Mouse (Mus musculus) midbrain, embryonic 15.5 days (tissue): ENCODE data around the gene Prss28. TPM values are rescaled to one million over a fixed set of nuclear protein-coding genes. Genes with fewer than 3 reads are reported as not detected.

Source experiments
- ATAC-seq: fragments of 200-750 bp; cut with Nextera tagmentation; replicated peaks from 2 replicates; pipeline ENCODE4 v1.8.0; 2017; ENCODE audit warnings: moderate TSS enrichment
- H3K27ac ChIP-seq: fragments of 300-500 bp; sonication (generic); 2 replicates; pipeline ENCODE4 v1.5.1; 2015; ENCODE audit warnings: mild to moderate bottlenecking, inconsistent platforms
- H3K27me3 ChIP-seq: fragments of 300-500 bp; sonication (generic); replicated peaks from 2 replicates; pipeline ENCODE4 v1.6.1; 2015; ENCODE audit warnings: inconsistent platforms
- H3K36me3 ChIP-seq: fragments of 300-500 bp; sonication (generic); replicated peaks from 2 replicates; pipeline ENCODE4 v1.6.1; 2015; ENCODE audit warnings: inconsistent platforms
- H3K4me1 ChIP-seq: fragments of 300-500 bp; sonication (generic); 2 replicates; pipeline ENCODE4 v1.6.1; 2015; ENCODE audit warnings: inconsistent platforms
- H3K4me2 ChIP-seq: fragments of 300-500 bp; sonication (generic); 2 replicates; pipeline ENCODE4 v1.6.1; 2015; ENCODE audit warnings: inconsistent platforms, mild to moderate bottlenecking, moderate library complexity
- H3K4me3 ChIP-seq: fragments of 300-500 bp; sonication (generic); 2 replicates; pipeline ENCODE4 v1.5.1; 2015; ENCODE audit warnings: mild to moderate bottlenecking, inconsistent platforms
- H3K9ac ChIP-seq: fragments of 300-500 bp; sonication (generic); 2 replicates; pipeline ENCODE4 v1.6.1; 2015; ENCODE audit warnings: mild to moderate bottlenecking, inconsistent platforms
- H3K9me3 ChIP-seq: fragments of 300-500 bp; sonication (generic); 2 replicates; pipeline ENCODE4 v1.6.1; 2016; ENCODE audit warnings: inconsistent platforms
- WGBS: fragments of 180-500 bp; shearing (Covaris S2); methylation state at CpG from one replicate; pipeline ENCODE4 v1.1.7; 2015; ENCODE audit warnings: mixed read lengths; 5-methylcytosine and 5-hydroxymethylcytosine counted together
- polyA plus RNA-seq: library from polyadenylated mRNA; unstranded; fragments of >200 nt; fragmentation: Nextera tagmentation; extraction: Ambion mirVana; gene quantifications from 2 replicates; pipeline ENCODE4 v1.2.1, GENCODE M21; 2015

Gene Prss28
- not detected in 2 replicates for polyA plus RNA-seq

DNA sequence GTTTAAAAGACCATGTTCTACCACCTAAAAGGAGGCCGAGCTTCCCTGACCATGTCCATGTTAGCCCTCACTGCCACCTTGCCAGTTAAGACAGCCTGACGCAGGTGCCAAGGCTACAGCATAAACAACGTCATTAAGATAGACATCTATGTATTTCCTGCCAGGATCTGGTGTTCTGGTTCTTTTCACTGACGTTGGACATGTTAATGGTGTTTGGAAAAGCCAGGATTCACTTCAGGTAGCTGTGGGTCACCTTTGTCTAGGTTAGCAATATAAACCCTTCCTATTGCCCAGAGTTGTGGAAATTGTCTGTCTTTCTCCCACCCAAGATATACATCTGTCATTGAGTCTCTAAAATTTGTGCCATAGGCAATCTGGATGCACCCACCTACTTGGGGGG is at the start of gene Prss28:
Gene Prss28, plus strand, starts transcription at position 301 of the 400 bp plus-strand sequence.
- H3K4me3 ChIP-seq = no peak within 1 kb of the TSS
- 80% methylated on average over 4 of the region's 4 CpGs for WGBS
- no peak for ATAC-seq

DNA sequence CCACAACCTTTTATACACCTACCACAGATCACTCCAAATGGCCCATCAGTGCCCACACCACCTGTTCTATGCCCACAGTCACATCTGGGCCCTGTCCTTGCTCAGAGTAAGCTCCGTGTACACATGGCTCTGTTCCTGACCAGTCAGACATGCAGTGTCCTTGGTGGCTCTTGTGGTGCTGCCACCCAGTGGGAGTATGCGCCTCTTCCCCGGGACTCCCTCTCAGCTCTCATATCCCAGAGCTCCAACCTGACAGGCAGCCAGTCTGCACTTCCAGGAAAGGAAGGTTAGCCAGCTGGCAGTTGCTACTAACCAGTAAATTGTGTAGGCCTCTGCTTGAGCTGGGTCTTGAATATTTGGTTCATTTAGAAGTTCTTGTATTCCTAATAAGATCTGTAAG is 44.0 kb upstream of the Prss28 start:
- Histone ChIP-seq H3K4me2 (no peak overlapping the region), H3K9me3 (no peaks in the 10 kb centered on the region), H3K9ac (no peak overlapping the region), H3K4me3 (no peak overlapping the region), H3K27me3 (no peaks in the 10 kb centered on the region), H3K36me3 (peaks cover 69% of the 10 kb centered on the region), H3K27ac (no peak overlapping the region), H3K4me1 (peaks cover 1% of the 10 kb centered on the region)
- WGBS = 68% methylated on average over 3 of the region's 3 CpGs
- ATAC-seq = no peak

More for the DNA sequence above, at the start of gene Prss28:
- Histone ChIP-seq H3K9ac (no peak within 1 kb of the TSS), H3K27me3 (no peaks in the 10 kb centered on the region), H3K4me2 (no peak within 1 kb of the TSS), H3K27ac (no peak within 1 kb of the TSS), H3K4me1 (no peaks in the 10 kb centered on the region), H3K36me3 (no peaks in the 10 kb centered on the region), H3K9me3 (no peaks in the 10 kb centered on the region)

DNA sequence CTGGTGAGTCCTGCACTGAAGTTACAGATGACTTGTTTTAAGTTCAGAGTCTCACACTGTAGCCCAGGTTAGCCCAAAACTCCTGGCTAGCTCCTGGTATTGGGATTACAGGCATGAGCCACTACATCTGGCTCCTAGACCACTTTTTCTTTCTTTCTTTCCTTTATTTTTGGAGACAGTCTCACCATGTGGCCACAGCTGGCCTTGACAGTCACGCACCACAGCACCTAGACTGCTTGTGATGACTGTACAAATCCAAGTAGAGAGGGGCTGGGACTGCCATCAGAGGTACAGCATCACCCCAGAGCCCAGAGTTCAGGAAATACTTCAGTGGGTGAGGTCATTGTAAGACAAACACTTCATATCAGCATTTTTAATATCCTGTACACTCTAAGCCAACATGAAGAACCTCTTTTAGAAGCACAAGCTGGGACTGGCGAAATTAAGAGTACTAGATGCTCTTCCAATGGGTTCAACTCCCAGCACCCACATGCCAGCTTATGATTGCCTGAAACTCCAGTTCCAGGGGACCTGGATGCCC is 37.6 kb upstream of the Prss28 start:
- peaks cover 37% of the 10 kb centered on the region for H3K4me1 ChIP-seq
- no peak for ATAC-seq
- H3K4me3 ChIP-seq = no peak overlapping the region
- no peaks in the 10 kb centered on the region for H3K27me3 ChIP-seq
- no peak overlapping the region for H3K27ac ChIP-seq
- peaks cover 31% of the 10 kb centered on the region for H3K36me3 ChIP-seq
- 89% methylated on average over 2 of the region's 2 CpGs for WGBS
- peak overlapping the region; percentile 79; the same call in 1 of the 2 replicates for H3K4me2 ChIP-seq
- no peak overlapping the region for H3K9ac ChIP-seq
- no peaks in the 10 kb centered on the region for H3K9me3 ChIP-seq

DNA sequence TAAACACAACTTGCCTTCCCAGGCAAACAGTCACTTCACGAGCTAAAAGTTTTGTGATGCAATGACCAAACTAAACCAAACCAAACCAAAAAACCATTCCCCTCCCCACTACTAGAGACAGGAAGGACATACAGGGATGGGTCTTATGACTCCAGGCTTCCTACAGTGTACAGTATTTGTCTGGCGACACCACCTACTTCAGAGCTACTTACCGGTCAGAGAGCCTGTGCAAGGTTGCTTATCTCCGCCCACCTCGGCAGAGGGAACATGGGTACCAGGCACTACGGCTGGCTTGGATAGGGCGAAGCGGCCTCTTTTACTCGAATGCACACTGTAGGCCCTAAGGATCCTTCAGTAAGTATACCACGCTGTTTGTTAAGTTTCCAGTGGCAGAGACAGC is 36.1 kb upstream of the Prss28 start:
- Histone ChIP-seq H3K27ac (peak overlapping the region; percentile 98; the same call in 1 of the 2 replicates), H3K27me3 (no peaks in the 10 kb centered on the region), H3K4me2 (peak overlapping the region; percentile 79), H3K4me1 (peaks cover 37% of the 10 kb centered on the region), H3K9me3 (no peaks in the 10 kb centered on the region), H3K9ac (peak overlapping the region; percentile 97), H3K36me3 (peaks cover 17% of the 10 kb centered on the region), H3K4me3 (peak overlapping the region; percentile 97)
- no peak for ATAC-seq
- under 1% methylated on average over 10 of the region's 10 CpGs for WGBS

DNA sequence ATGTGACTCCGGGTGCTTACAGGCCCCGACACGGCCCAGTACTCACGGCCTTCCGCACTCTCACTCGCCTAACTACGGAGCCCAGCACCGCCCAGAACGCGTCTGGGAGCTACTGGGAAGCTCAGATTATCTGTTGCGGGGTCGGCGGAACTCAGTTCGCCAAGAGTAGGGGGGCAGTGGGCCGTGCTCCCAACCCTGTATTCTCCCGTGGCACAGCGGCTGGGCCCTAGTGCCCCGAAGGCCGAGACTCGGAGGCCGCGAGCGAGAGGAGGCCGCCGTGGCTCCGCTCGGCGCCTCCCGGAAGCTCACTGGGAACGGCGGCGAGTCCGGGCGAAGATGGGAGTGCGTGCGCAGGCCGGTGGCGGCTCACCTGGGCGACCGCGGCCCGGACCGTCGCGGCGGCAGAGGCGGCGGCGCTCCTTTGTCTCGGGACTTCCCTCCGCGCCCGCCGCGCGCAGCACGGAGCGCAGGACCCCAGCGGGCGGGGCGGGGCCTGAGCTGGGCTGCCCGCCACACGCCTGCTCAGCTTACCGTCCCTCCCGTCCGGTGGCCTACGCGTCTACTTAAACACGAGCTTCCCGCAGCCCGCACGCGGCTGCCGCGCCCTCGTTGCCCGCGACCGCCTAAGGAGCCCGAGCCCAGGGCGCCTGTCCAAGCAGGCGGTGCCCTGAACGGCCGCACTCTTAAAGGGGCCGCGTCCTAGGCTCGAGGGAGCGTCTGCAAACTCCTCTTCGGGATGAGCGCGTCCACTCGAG is 35.3 kb upstream of the Prss28 start:
- Histone ChIP-seq H3K4me2 (peak overlapping the region; percentile 79), H3K9ac (peak overlapping the region; percentile 97), H3K9me3 (no peaks in the 10 kb centered on the region), H3K27me3 (no peaks in the 10 kb centered on the region), H3K4me3 (peak overlapping the region; percentile 97), H3K4me1 (peaks cover 37% of the 10 kb centered on the region), H3K36me3 (peaks cover 9% of the 10 kb centered on the region; the same call in 1 of the 2 replicates), H3K27ac (peak overlapping the region; percentile 98)
- under 1% methylated on average over 86 of the region's 92 CpGs for WGBS
- ATAC-seq = peak; percentile 92

DNA sequence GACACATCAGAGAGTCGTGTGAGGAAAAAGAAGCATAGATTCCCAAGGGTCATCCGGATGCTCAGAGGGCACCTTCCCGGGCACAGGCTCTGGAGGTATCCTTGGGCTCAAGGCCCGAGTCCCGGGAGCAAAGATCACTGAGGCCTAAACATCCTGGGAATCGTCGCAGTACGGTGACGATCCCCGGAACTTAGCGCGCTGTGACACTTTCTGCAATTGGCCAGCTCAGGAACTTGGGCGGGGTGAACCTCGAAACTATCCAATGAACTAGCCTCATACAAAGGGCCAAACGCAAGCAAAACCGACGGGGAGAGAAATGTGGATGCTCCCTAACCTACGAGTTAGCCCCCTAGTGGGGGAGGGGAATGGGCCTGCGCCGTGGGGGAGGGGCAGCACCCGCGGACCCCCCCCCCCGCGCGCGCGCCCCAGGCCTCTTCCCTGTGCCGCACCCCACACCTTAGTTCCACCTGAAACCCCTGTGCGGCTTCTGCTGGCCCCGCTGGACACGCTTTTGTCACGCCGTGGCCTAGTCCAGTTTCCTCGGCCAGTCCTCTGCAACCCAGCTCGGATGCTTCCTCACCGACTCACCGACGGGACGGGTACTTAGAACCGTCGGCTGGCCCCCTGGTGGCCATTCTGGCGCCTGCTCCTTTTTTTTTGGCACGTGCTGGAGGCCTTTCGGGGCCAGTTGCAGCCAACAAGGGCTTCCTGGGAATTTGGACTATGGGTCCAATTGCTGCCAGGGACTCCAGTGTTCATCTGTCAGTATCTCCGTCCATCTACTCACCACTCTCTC is 34.5 kb upstream of the Prss28 start:
- H3K9me3 ChIP-seq = no peaks in the 10 kb centered on the region
- peak overlapping the region; percentile 97 for H3K9ac ChIP-seq
- peak overlapping the region; percentile 79 for H3K4me2 ChIP-seq
- H3K27me3 ChIP-seq = no peaks in the 10 kb centered on the region
- H3K4me3 ChIP-seq = peak overlapping the region; percentile 97
- under 1% methylated on average over 45 of the region's 45 CpGs for WGBS
- peak overlapping the region; percentile 98 for H3K27ac ChIP-seq
- peaks cover 1% of the 10 kb centered on the region; the same call in 1 of the 2 replicates for H3K36me3 ChIP-seq
- H3K4me1 ChIP-seq = peaks cover 37% of the 10 kb centered on the region
- ATAC-seq = peak; percentile 88

DNA sequence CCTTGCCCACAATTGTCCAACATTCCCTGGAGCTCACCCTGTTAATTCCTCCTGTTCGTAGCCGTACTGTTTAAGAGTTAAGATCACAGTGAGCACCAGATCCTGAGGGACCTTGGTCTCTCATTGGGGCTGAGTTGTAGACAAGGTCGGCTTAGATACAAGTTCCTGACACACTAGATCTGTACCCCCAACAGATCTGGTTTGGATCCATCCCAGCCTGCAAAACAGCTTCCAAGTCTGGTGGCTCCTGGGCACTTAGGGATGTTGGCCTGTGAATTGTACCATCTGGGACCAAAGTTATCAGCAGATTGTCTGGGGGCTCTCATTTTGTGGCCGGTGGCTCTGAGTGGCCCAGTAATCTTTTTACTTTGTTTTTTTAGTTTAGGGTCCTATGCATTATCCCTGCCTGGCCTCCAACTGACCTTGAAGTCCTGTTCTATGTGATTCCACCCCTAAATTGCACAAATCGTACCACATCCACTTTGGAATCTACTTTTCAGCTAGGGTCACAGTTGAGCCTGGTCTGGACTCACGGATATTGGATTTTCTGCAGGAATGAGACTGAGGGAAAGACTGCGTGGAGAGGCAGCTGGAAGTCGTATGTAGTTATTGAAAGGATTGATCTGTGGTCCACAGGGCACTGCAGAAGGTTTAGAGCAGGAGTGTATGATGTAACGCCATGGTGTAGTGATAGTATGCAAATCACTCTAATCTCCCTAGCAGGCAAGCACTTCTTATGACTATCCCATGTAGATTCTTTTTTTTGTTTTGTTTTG is 33.7 kb upstream of the Prss28 start, which contains the start of gene Ube2i:
Gene Ube2i, minus strand, starts transcription at position 52 of the 776 bp plus-strand sequence.
- H3K9ac ChIP-seq = peak within 1 kb of the TSS; percentile 97
- WGBS = 78% methylated on average over 9 of the region's 9 CpGs
- H3K27ac ChIP-seq = peak within 1 kb of the TSS; percentile 98
- ATAC-seq = no peak
- peaks cover 32% of the 10 kb centered on the region for H3K4me1 ChIP-seq
- H3K27me3 ChIP-seq = no peaks in the 10 kb centered on the region
- H3K4me2 ChIP-seq = peak within 1 kb of the TSS; percentile 79
- H3K4me3 ChIP-seq = peak within 1 kb of the TSS; percentile 97
- no peaks in the 10 kb centered on the region for H3K9me3 ChIP-seq
- no peaks in the 10 kb centered on the region for H3K36me3 ChIP-seq

DNA sequence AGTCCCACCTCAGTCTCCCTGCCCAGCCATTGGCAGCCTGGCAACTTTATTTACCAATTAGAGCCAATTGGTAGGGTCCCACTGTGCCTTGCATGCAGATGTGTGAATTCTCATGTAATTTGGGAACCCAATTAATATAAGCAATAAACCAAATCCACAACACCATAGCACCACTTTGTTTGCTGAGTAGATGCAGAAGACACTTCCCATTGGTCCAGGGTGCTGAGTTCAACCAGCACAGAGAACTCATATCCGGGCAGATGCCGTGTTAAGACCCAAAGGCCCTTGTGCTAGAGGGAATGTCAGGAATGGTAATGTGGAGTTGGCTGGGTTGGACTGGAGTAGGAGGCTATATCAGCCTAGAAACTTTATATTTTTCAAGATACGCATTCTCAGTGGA is 32.6 kb upstream of the Prss28 start:
- Histone ChIP-seq H3K36me3 (no peaks in the 10 kb centered on the region), H3K27ac (no peak overlapping the region), H3K4me2 (no peak overlapping the region), H3K9ac (no peak overlapping the region), H3K27me3 (no peaks in the 10 kb centered on the region), H3K4me1 (peaks cover 21% of the 10 kb centered on the region), H3K4me3 (no peak overlapping the region), H3K9me3 (no peaks in the 10 kb centered on the region)
- 94% methylated on average over 3 of the region's 3 CpGs for WGBS
- no peak for ATAC-seq

DNA sequence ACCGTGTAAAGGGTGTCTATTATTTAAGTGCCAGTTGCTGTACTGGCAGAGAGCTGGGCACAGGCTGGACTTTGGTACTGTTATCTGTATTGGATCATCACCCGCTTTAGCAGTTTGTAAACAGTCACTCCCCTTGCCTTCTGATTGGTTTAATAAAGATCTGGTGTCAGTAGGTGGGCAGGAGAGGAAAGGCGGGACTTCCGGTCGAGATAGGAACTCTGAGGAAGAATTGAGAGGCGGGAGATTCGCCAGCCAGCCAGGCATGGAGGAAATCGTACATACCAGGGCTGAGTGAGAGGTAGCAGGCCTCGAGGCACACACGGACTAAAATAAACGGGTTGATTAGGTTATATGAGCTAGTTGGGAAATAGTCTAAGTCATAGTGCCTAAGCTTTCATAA is 26.3 kb upstream of the Prss28 start:
- 55% methylated on average over 11 of the region's 11 CpGs for WGBS
- Histone ChIP-seq H3K27me3 (no peaks in the 10 kb centered on the region), H3K9me3 (no peaks in the 10 kb centered on the region), H3K9ac (no peak overlapping the region), H3K27ac (no peak overlapping the region), H3K4me3 (no peak overlapping the region), H3K4me1 (no peaks in the 10 kb centered on the region), H3K4me2 (no peak overlapping the region), H3K36me3 (no peaks in the 10 kb centered on the region)
- ATAC-seq = no peak

DNA sequence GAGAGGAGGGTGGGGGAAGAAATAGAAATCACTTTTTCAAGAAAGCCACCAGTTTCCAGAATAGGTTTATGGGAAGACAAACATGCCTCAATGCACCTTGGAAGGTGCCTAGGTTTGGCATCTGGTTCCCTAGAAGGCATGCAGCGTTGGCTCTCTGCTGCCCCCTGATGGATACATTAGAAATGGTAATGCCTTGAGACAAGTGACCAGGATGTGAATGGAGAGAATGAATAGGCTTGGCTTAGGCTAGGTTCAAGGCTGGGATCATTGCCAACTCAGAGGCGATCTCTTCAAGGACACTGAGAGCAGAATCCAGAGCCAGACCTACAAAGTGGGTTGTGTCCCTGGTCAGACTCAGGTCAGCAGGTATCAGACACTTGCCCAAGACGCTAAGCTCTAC is 23.4 kb upstream of the Prss28 start:
- Histone ChIP-seq H3K4me1 (no peaks in the 10 kb centered on the region), H3K4me3 (no peak overlapping the region), H3K4me2 (no peak overlapping the region), H3K9ac (no peak overlapping the region), H3K36me3 (no peaks in the 10 kb centered on the region), H3K27me3 (no peaks in the 10 kb centered on the region), H3K27ac (no peak overlapping the region), H3K9me3 (no peaks in the 10 kb centered on the region)
- 16% methylated on average over 3 of the region's 3 CpGs for WGBS
- ATAC-seq = no peak

DNA sequence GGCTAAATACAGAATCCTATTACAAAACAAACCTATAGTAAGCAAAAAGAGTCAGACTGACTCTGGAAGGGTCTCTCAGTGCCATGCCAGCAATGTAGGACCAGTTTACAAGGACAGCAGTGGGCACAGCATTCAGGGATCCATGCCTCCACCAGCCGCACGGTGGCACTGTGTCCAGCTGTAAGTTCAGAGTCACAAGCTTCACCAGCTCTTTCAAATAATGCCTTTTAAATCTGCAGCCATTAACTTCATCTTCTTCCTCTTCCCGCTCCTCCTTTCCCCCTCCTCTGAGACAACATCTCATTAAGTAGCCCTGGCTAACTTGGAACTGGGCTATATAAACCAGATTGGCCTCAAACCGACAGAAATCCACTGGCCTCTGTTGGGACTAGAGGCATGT is 19.6 kb upstream of the Prss28 start:
- Histone ChIP-seq H3K4me2 (no peak overlapping the region), H3K4me1 (no peaks in the 10 kb centered on the region), H3K9me3 (no peaks in the 10 kb centered on the region), H3K4me3 (no peak overlapping the region), H3K27ac (no peak overlapping the region), H3K36me3 (no peaks in the 10 kb centered on the region), H3K27me3 (no peaks in the 10 kb centered on the region), H3K9ac (no peak overlapping the region)
- no peak for ATAC-seq
- 21% methylated on average over 4 of the region's 4 CpGs for WGBS

DNA sequence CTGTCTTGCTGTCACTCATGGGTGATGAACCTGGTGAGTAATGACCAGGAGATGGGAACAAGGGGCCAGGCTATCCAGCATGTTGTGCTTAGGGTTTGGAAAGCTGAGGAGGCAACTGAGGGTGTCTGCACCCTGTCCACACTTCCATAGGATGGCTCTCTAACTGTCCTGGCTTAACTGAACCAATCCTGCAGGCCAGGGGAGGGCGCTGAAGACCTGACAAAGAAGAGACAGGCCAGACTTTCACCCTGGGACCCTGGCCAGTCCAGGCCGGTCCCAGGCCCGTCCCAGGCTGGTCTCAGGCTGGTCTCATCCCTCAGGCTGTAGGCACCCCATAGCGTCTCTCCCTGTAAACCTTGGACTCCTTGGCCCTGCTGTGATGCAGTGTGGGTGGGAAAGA is 18.0 kb upstream of the Prss28 start:
- Histone ChIP-seq H3K4me2 (no peak overlapping the region), H3K9me3 (no peaks in the 10 kb centered on the region), H3K27me3 (no peaks in the 10 kb centered on the region), H3K9ac (no peak overlapping the region), H3K27ac (no peak overlapping the region), H3K4me3 (no peak overlapping the region), H3K36me3 (no peaks in the 10 kb centered on the region), H3K4me1 (no peaks in the 10 kb centered on the region)
- ATAC-seq = no peak
- 34% methylated on average over 4 of the region's 4 CpGs for WGBS
